In the genomic region with DNA sequence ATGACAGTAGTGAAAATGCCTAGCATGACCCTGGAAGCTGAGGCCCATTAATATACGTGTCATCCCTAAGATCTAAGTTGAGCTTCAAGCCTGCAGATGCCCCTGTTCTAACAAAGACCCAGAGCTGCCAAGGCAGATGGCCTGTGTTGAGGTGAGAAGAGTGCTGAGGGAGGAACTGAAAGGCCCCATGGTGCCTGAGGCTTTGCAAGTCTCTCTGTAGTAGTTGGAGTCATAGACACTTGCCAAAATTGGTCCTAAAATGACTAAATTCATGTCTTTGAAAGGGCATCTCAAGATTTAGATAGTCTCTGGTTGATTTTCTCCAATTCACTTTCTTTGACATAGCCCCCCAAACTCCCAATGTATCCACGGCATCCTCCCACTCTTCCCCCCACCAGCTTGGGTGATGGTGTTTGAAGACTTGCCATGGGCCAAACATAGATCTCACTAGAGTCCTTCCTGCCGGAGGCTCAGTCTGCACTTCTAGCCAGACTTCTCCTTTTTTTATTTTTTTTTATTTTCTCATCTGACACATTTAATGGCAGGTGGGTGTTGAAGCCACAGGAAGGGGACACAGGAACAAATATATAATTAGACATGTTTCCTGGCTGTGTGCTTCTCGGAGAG, we compare ENCODE assay signal across 25 mouse cellular contexts.
DNase-seq lines count a peak whose midpoint lies in the region; ATAC-seq and TF ChIP-seq lines count a peak whose summit lies in the region.
"Had no signal": no experiment of that assay in that cellular context is flagged by ENCODE, and none has a peak within 500 bp of the region (broad histone marks: within the 10 kb centered on the region; RNA-seq: fewer than 3 reads in every experiment).

No protein-coding gene starts in this region.

- peak; percentile 93 for DNase-seq in brain, adult 2 months (ENCODE audit: low read depth, low spot score)
- DNase-seq in cerebellum, adult 11 months, result peak; percentile 47
- peak; percentile 82 for DNase-seq in cerebellum, adult 9-10 months
- DNase-seq in cerebellum, postnatal 36 days, result peak; percentile 59 to 69
- no peak for DNase-seq in left cerebral cortex, postnatal 14 days (ENCODE audit: low spot score in 2 of 2)
- DNase-seq in forebrain, embryonic 11.5 days (ENCODE audit: low spot score), result no peak
- no peak for DNase-seq in left cerebral cortex, adult 2 months (ENCODE audit: extremely low spot score in 1 of 2, low spot score in 2 of 2)
- DNase-seq: adrenal gland, postnatal 25 days; forebrain, postnatal 0 days; gastrocnemius, postnatal 14 days; kidney, postnatal 14 days had no signal

- intact Hi-C loops in left cerebral cortex, postnatal 14 days (cut with DNase I), result no loop called here
- intact Hi-C loops in left cerebral cortex, adult 2 months (cut with DNase I), result no loop called here

- no peak for ATAC-seq in forebrain, embryonic 12.5 days (ENCODE audit: low FRiP score)
- ATAC-seq in forebrain, embryonic 11.5 days (replicated peaks; ENCODE audit: low FRiP score), result no peak
- ATAC-seq: CD4-positive, CD25-positive, alpha-beta regulatory T cell, adult 4 months; forebrain, postnatal 0 days; intestine, postnatal 0 days had no signal

- 83% methylated on average over 4 of the region's 4 CpGs for WGBS in forebrain, embryonic 12.5 days
- WGBS in forebrain, embryonic 11.5 days, result 82% methylated on average over 4 of the region's 4 CpGs

- no peaks in the 10 kb centered on the region for H3K9me3 ChIP-seq in forebrain, embryonic 12.5 days
- no peaks in the 10 kb centered on the region for H3K9me3 ChIP-seq in forebrain, embryonic 11.5 days (ENCODE audit: control insufficient read depth, low read length)
- H3K9me3 ChIP-seq: embryonic facial prominence, embryonic 13.5 days; forebrain, embryonic 10.5 days; limb, embryonic 12.5 days; lung, embryonic 15.5 days; megakaryocyte, embryonic 14.5 days; midbrain, embryonic 12.5 days; neural tube, embryonic 12.5 days; stomach, embryonic 15.5 days had no signal

- H3K27me3 ChIP-seq in forebrain, embryonic 12.5 days, result no peaks in the 10 kb centered on the region
- no peaks in the 10 kb centered on the region for H3K27me3 ChIP-seq in forebrain, embryonic 11.5 days (ENCODE audit: control insufficient read depth, insufficient read depth, low read length)
- H3K27me3 ChIP-seq: embryonic facial prominence, embryonic 13.5 days; limb, embryonic 12.5 days; lung, embryonic 15.5 days; megakaryocyte, embryonic 14.5 days; midbrain, embryonic 12.5 days; neural tube, embryonic 12.5 days; stomach, embryonic 15.5 days had no signal

- no peak for TF ChIP-seq CTCF in left cerebral cortex, adult 2 months (IDR thresholded peaks at IDR 0.05)

- H3K4me1 ChIP-seq in forebrain, embryonic 12.5 days, result no peaks in the 10 kb centered on the region
- H3K4me1 ChIP-seq in forebrain, embryonic 11.5 days (replicated peaks; ENCODE audit: control insufficient read depth, insufficient read depth, low read length), result no peaks in the 10 kb centered on the region
- H3K4me1 ChIP-seq: embryonic facial prominence, embryonic 13.5 days; forebrain, embryonic 10.5 days; limb, embryonic 12.5 days; lung, embryonic 15.5 days; megakaryocyte, embryonic 14.5 days; midbrain, embryonic 12.5 days; neural tube, embryonic 12.5 days; stomach, embryonic 15.5 days had no signal

- no peaks in the 10 kb centered on the region for H3K36me3 ChIP-seq in forebrain, embryonic 12.5 days (replicated peaks)
- no peaks in the 10 kb centered on the region for H3K36me3 ChIP-seq in forebrain, embryonic 11.5 days (ENCODE audit: control insufficient read depth, insufficient read depth, low read length)
- H3K36me3 ChIP-seq: embryonic facial prominence, embryonic 13.5 days; forebrain, embryonic 10.5 days; limb, embryonic 12.5 days; lung, embryonic 15.5 days; midbrain, embryonic 12.5 days; neural tube, embryonic 12.5 days; stomach, embryonic 15.5 days had no signal

- H3K4me3 ChIP-seq in forebrain, embryonic 12.5 days (replicated peaks), result no peak overlapping the region
- H3K4me3 ChIP-seq in forebrain, embryonic 11.5 days (ENCODE audit: low read depth, low read length), result no peak overlapping the region
- no peak overlapping the region for H3K4me3 ChIP-seq in left cerebral cortex, adult 2 months
- H3K4me3 ChIP-seq: embryonic facial prominence, embryonic 13.5 days; forebrain, embryonic 10.5 days; layer of hippocampus, adult 2 months; limb, embryonic 12.5 days; lung, embryonic 15.5 days; megakaryocyte, embryonic 14.5 days; midbrain, embryonic 12.5 days; myocyte; neural tube, embryonic 12.5 days; stomach, embryonic 15.5 days had no signal

- no peak overlapping the region for H3K9ac ChIP-seq in forebrain, embryonic 12.5 days
- no peak overlapping the region for H3K9ac ChIP-seq in forebrain, embryonic 11.5 days (ENCODE audit: low read length)
- H3K9ac ChIP-seq: embryonic facial prominence, embryonic 13.5 days; forebrain, postnatal 0 days; hindbrain, embryonic 14.5 days; limb, embryonic 12.5 days; lung, embryonic 15.5 days; midbrain, embryonic 12.5 days; neural tube, embryonic 12.5 days; stomach, embryonic 15.5 days had no signal

- no peak overlapping the region for H3K4me2 ChIP-seq in forebrain, embryonic 12.5 days
- H3K4me2 ChIP-seq in forebrain, embryonic 11.5 days (ENCODE audit: low read depth, low read length, severe bottlenecking), result no peak overlapping the region
- H3K4me2 ChIP-seq: embryonic facial prominence, embryonic 13.5 days; hindbrain, embryonic 14.5 days; limb, embryonic 12.5 days; lung, embryonic 15.5 days; midbrain, embryonic 12.5 days; neural tube, embryonic 12.5 days; stomach, embryonic 15.5 days had no signal

- no peak overlapping the region for H3K27ac ChIP-seq in forebrain, embryonic 12.5 days
- no peak overlapping the region for H3K27ac ChIP-seq in forebrain, embryonic 11.5 days (ENCODE audit: low read depth, low read length)
- H3K27ac ChIP-seq in left cerebral cortex, adult 2 months, result no peak overlapping the region
- H3K27ac ChIP-seq: embryonic facial prominence, embryonic 13.5 days; forebrain, embryonic 10.5 days; hindbrain, embryonic 14.5 days; layer of hippocampus, adult 2 months; limb, embryonic 12.5 days; lung, embryonic 15.5 days; midbrain, embryonic 12.5 days; neural tube, embryonic 12.5 days; stomach, embryonic 15.5 days had no signal

Comparison
In these comparisons a context has a peak if more than half of its experiments do, and no peak if none do; other contexts are left out.
1. DNase-seq: peak in brain, adult 2 months (single experiment), cerebellum, adult 11 months (single experiment), cerebellum, adult 9-10 months (single experiment) and cerebellum, postnatal 36 days (2 of 2); none in left cerebral cortex, postnatal 14 days (0 of 2), forebrain, embryonic 11.5 days (single experiment) and left cerebral cortex, adult 2 months (0 of 2).